18 mouse cellular contexts compared by ENCODE assay signal in genomic region chr2:31495046-31495476, GRCm38 (mm10). TPM values are rescaled to one million over a fixed set of nuclear protein-coding genes. Genes with fewer than 3 reads are reported as not detected.
A peak's percentile ranks its signal among the peaks of the same experiment; 100 is the strongest.
DNase-seq lines count a peak whose midpoint lies in the region; ATAC-seq lines count a peak whose summit lies in the region.
"Had no signal": no experiment of that assay in that cellular context is flagged by ENCODE, and none has a peak within 500 bp of the region (broad histone marks: within the 10 kb centered on the region; RNA-seq: fewer than 3 reads in every experiment).

No protein-coding gene starts in this region.

- peak overlapping the region; percentile 78 for H3K27ac ChIP-seq in hindbrain, embryonic 10.5 days
- H3K27ac ChIP-seq in midbrain, embryonic 13.5 days: no peak overlapping the region
- H3K27ac ChIP-seq: embryonic facial prominence, embryonic 13.5 days; heart, embryonic 10.5 days; kidney, postnatal 0 days; limb, embryonic 13.5 days had no signal

- intact Hi-C loops in left cerebral cortex, postnatal 4 days (cut with DNase I): no loop called here

- 43% methylated on average over 13 of the region's 13 CpGs for WGBS in hindbrain, embryonic 10.5 days
- WGBS in midbrain, embryonic 13.5 days: 24% methylated on average over 13 of the region's 13 CpGs

- peaks cover 77% of the 10 kb centered on the region for H3K4me1 ChIP-seq in hindbrain, embryonic 10.5 days (replicated peaks)
- H3K4me1 ChIP-seq in midbrain, embryonic 13.5 days (replicated peaks): peaks cover 73% of the 10 kb centered on the region

- H3K36me3 ChIP-seq in hindbrain, embryonic 10.5 days: no peaks in the 10 kb centered on the region
- no peaks in the 10 kb centered on the region for H3K36me3 ChIP-seq in midbrain, embryonic 13.5 days
- H3K36me3 ChIP-seq: embryonic facial prominence, embryonic 13.5 days; G1E; heart, embryonic 10.5 days; limb, embryonic 13.5 days had no signal

- no peak for ATAC-seq in midbrain, embryonic 13.5 days

- H3K27me3 ChIP-seq in hindbrain, embryonic 10.5 days (ENCODE audit: insufficient read depth, poor library complexity, severe bottlenecking): peaks cover 100% of the 10 kb centered on the region
- H3K27me3 ChIP-seq in midbrain, embryonic 13.5 days: peaks cover 91% of the 10 kb centered on the region

- H3K4me3 ChIP-seq in hindbrain, embryonic 10.5 days: 0 out of 2 replicates have a peak overlapping the region, but pooled peaks have one; percentile 16
- no peak overlapping the region for H3K4me3 ChIP-seq in midbrain, embryonic 13.5 days (replicated peaks)
- H3K4me3 ChIP-seq: embryonic facial prominence, embryonic 13.5 days; heart, embryonic 10.5 days; limb, embryonic 13.5 days had no signal

- peaks cover 2% of the 10 kb centered on the region; the same call in 1 of the 2 replicates for H3K9me3 ChIP-seq in hindbrain, embryonic 10.5 days
- no peaks in the 10 kb centered on the region for H3K9me3 ChIP-seq in midbrain, embryonic 13.5 days
- H3K9me3 ChIP-seq: embryonic facial prominence, embryonic 13.5 days; G1E; heart, embryonic 10.5 days had no signal

- peak; percentile 67 for DNase-seq in left cerebral cortex, postnatal 4 days
- no peak for DNase-seq in left cerebral cortex, adult 18-20 months (ENCODE audit: low spot score in 2 of 2)
- DNase-seq in hindbrain, embryonic 10.5 days (ENCODE audit: low spot score): peak; percentile 72
- DNase-seq in retina, postnatal 1 day: peak; percentile 83
- DNase-seq in layer of hippocampus, adult 8-10 months (ENCODE audit: low spot score in 2 of 2): no peak
- no peak for DNase-seq in testis, postnatal 14 days (ENCODE audit: low spot score)
- DNase-seq in urinary bladder, postnatal 14 days (ENCODE audit: low spot score): no peak
- DNase-seq: B cell, adult 2 months; cerebellum, adult 8-10 months; heart, postnatal 36 days; lung, adult 2 months; right cerebral cortex, postnatal 14 days had no signal

- H3K9ac ChIP-seq in midbrain, embryonic 13.5 days (replicated peaks): no peak overlapping the region
- H3K9ac ChIP-seq: embryonic facial prominence, embryonic 13.5 days; limb, embryonic 13.5 days had no signal

- 0 out of 2 replicates have a peak overlapping the region, but pooled peaks have one; percentile 6 for H3K4me2 ChIP-seq in midbrain, embryonic 13.5 days (replicated peaks)
- H3K4me2 ChIP-seq: embryonic facial prominence, embryonic 13.5 days; limb, embryonic 13.5 days had no signal

RNA-seq across cellular contexts. Expression of gene Ass1, which starts 25.1 kb away (rescaled TPM):
- total RNA-seq in left cerebral cortex, postnatal 4 days (2021): 10 to 100 TPM; 14.7 to 18.2 TPM
- total RNA-seq in left cerebral cortex, adult 18-20 months (2021): 10 to 100 TPM; 44.0 to 49.5 TPM
- polyA plus RNA-seq in hindbrain, embryonic 10.5 days (2016; fragmentation: Nextera tagmentation; extraction: Ambion mirVana): 11.8 and 15.0 TPM in 2 replicates
- 10.5 and 12.1 TPM in 2 replicates for polyA plus RNA-seq in midbrain, embryonic 13.5 days (2015; fragmentation: Nextera tagmentation; extraction: Ambion mirVana)
- total RNA-seq in layer of hippocampus, adult 8-10 months (2022): 10 to 100 TPM; 35.1 to 46.8 (median 38.7) TPM
- total RNA-seq: G1E had no signal
- polyA plus RNA-seq: G1E had no signal

Comparison
In these comparisons a context has a peak if more than half of its experiments do, and no peak if none do; other contexts are left out.
1. DNase-seq: peak in left cerebral cortex, postnatal 4 days (single experiment), hindbrain, embryonic 10.5 days (single experiment) and retina, postnatal 1 day (single experiment); none in left cerebral cortex, adult 18-20 months (0 of 2), layer of hippocampus, adult 8-10 months (0 of 2), testis, postnatal 14 days (single experiment) and urinary bladder, postnatal 14 days (single experiment).